Mouse (Mus musculus): ENCODE measurements around the gene Pmm2.

DNA sequence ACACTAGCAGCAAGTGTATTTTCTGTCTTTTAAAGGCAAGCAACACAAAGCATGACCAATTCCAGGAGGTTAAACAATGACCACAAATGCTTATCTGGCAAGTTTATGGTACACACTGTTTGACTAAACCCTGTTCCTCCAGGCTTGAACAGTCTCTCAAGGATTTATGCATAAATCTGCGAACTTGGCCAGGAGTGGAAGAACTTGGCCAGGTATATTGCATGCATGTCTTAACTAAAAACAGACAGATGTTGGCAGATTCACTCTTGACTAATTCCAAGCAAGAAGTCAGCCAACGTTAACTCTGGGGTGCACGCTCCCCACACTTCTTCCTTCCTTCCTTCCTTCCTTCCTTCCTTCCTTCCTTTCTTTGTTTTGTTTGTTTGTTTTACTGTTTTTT lies 42.3 kb downstream of the Pmm2 start:
- TF ChIP-seq CTCF (IDR thresholded peaks at IDR 0.05; ENCODE audit: control insufficient read depth, insufficient read depth, insufficient replicate concordance, low read depth, low read length) (no peak), POLR2A (IDR thresholded peaks at IDR 0.05; ENCODE audit: control insufficient read depth, low read depth, low read length) (no peak)
